Mouse (Mus musculus) stomach, postnatal 0 days (tissue): ENCODE data around the gene Dnajb8.

ENCODE experiments used
- CTCF ChIP-seq: IDR thresholded peaks from 2 replicates; pipeline ENCODE4 v1.5.1; 2016; ENCODE audit warnings: antibody characterized with exemption, low read depth, mild to moderate bottlenecking, moderate library complexity
- EP300 ChIP-seq: optimal IDR thresholded peaks from 2 replicates; pipeline ENCODE3; 2016; ENCODE audit warnings: antibody characterized with exemption

DNA sequence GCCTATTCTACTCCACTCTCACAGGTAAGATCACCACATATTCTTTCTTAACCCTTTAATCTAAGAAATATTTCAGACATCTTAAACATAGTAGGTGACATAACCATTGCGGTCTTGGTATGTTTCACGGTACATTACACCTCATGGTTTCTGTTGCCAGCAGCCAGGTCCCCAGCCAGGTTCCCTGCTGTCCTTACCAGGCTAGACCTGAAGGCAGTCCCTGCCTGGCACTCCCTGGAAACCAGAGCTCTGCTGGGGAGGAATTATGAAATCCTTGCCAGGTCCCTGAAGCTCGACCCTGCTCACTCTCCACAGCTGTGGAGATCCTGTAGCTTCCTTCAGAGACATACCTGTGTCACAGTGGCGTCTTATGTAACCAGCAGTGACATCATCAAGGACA, 5.9 kb upstream of the Dnajb8 start:
- no peak for TF ChIP-seq CTCF
- no peak for TF ChIP-seq EP300
